Mouse (Mus musculus): ENCODE data around the gene Inpp5a. TPM values are rescaled to one million over a fixed set of nuclear protein-coding genes. Genes with fewer than 3 reads are reported as not detected.

Gene Inpp5a
- polyA plus RNA-seq, 1 experiment, result 37.8 TPM

GRCm38 (mm10) chr7:139559659-139560058 is 170.8 kb downstream of the Inpp5a start:
- H3K27me3 ChIP-seq (ENCODE audit: control insufficient read depth, insufficient read depth, insufficient read length), result no peaks in the 10 kb centered on the region
- H3K79me2 ChIP-seq (ENCODE audit: control insufficient read depth, insufficient read depth), result no peaks in the 10 kb centered on the region
- H3K4me2 ChIP-seq (ENCODE audit: low read depth), result no peak overlapping the region
- no peak overlapping the region for H3ac ChIP-seq (ENCODE audit: control insufficient read depth, insufficient read length)
- no peak for TF ChIP-seq POLR2AphosphoS2 (IDR thresholded peaks at IDR 0.05; ENCODE audit: insufficient read length, low read depth)
- no peak for TF ChIP-seq REST (IDR thresholded peaks at IDR 0.05; ENCODE audit: insufficient read depth, insufficient read length)
- TF ChIP-seq POLR2A (IDR thresholded peaks at IDR 0.05; ENCODE audit: insufficient read length, low read depth), result no peak
- TF ChIP-seq E2F4 (IDR thresholded peaks at IDR 0.05; ENCODE audit: insufficient read depth), result no peak
- TF ChIP-seq TCF3 (IDR thresholded peaks at IDR 0.05; ENCODE audit: insufficient read length, low read depth), result no peak
- no peak for TF ChIP-seq CEBPB (IDR thresholded peaks at IDR 0.05; ENCODE audit: insufficient read depth, poor library complexity, severe bottlenecking)
- no peak for TF ChIP-seq MAX (IDR thresholded peaks at IDR 0.05; ENCODE audit: low read depth)
- TF ChIP-seq MYOG (IDR thresholded peaks at IDR 0.05; ENCODE audit: control insufficient read depth in 1 of 3, insufficient read depth in 1 of 3, insufficient read length in 2 of 3, low read depth in 2 of 3), result no peak
- no peak for TF ChIP-seq MYOD1 (IDR thresholded peaks at IDR 0.05; ENCODE audit: control insufficient read depth in 1 of 3, insufficient read length in 2 of 3, low read depth in 2 of 3)
- no peak for TF ChIP-seq USF1 (IDR thresholded peaks at IDR 0.05; ENCODE audit: low read depth)
- TF ChIP-seq SRF (IDR thresholded peaks at IDR 0.05; ENCODE audit: control insufficient read depth, insufficient read length, low read depth), result no peak
- no peak for TF ChIP-seq TCF12 (IDR thresholded peaks at IDR 0.05; ENCODE audit: insufficient read depth, poor library complexity, severe bottlenecking)
- H3K4me3 ChIP-seq, result no peak overlapping the region
- H3K36me3 ChIP-seq (ENCODE audit: control insufficient read depth, insufficient read depth), result no peaks in the 10 kb centered on the region

DNA sequence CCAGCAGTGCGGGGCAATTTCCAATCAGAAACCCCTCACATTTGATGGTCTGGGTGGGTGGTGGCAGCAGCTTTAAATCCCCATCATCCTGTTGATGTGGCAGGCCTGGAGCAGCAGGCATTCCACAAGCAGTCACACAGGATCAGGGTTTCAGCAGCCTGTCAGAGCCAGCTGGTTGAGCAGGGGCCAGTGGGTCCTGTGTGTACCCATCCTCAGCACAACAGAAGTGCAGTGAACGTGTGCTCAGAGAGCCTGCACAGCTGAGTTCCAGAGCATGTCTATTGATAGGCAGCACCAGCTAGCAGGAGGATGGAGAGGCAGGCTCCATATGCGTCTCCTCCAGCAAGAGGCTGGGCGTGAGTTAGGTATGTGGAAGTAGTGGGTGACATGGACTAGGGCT is 174.5 kb downstream of the Inpp5a start:
- Histone ChIP-seq H3K36me3 (ENCODE audit: control insufficient read depth, insufficient read depth) (no peaks in the 10 kb centered on the region), H3K4me2 (ENCODE audit: low read depth) (no peak overlapping the region), H3ac (ENCODE audit: control insufficient read depth, insufficient read length) (no peak overlapping the region), H3K4me3 (no peak overlapping the region), H3K79me2 (ENCODE audit: control insufficient read depth, insufficient read depth) (no peaks in the 10 kb centered on the region), H3K27me3 (ENCODE audit: control insufficient read depth, insufficient read depth, insufficient read length) (no peaks in the 10 kb centered on the region)
- TF ChIP-seq E2F4 (IDR thresholded peaks at IDR 0.05; ENCODE audit: insufficient read depth), result no peak
- TF ChIP-seq TCF3 (IDR thresholded peaks at IDR 0.05; ENCODE audit: insufficient read length, low read depth), result no peak
- no peak for TF ChIP-seq REST (IDR thresholded peaks at IDR 0.05; ENCODE audit: insufficient read depth, insufficient read length)
- no peak for TF ChIP-seq MYOD1 (IDR thresholded peaks at IDR 0.05; ENCODE audit: control insufficient read depth in 1 of 3, insufficient read length in 2 of 3, low read depth in 2 of 3)
- TF ChIP-seq MAX (IDR thresholded peaks at IDR 0.05; ENCODE audit: low read depth), result no peak
- TF ChIP-seq POLR2A (IDR thresholded peaks at IDR 0.05; ENCODE audit: insufficient read length, low read depth), result no peak
- TF ChIP-seq CEBPB (IDR thresholded peaks at IDR 0.05; ENCODE audit: insufficient read depth, poor library complexity, severe bottlenecking), result no peak
- no peak for TF ChIP-seq SRF (IDR thresholded peaks at IDR 0.05; ENCODE audit: control insufficient read depth, insufficient read length, low read depth)
- TF ChIP-seq TCF12 (IDR thresholded peaks at IDR 0.05; ENCODE audit: insufficient read depth, poor library complexity, severe bottlenecking), result no peak

- no peak overlapping the region for H3ac ChIP-seq (ENCODE audit: control insufficient read depth, insufficient read length)
- H3K27me3 ChIP-seq (ENCODE audit: control insufficient read depth, insufficient read depth, insufficient read length), result no peaks in the 10 kb centered on the region
- no peak overlapping the region for H3K4me3 ChIP-seq
- TF ChIP-seq CEBPB (IDR thresholded peaks at IDR 0.05; ENCODE audit: insufficient read depth, poor library complexity, severe bottlenecking), result no peak
- no peak for TF ChIP-seq SRF (IDR thresholded peaks at IDR 0.05; ENCODE audit: control insufficient read depth, insufficient read length, low read depth)
- TF ChIP-seq MYOG (IDR thresholded peaks at IDR 0.05; ENCODE audit: control insufficient read depth in 1 of 3, insufficient read depth in 1 of 3, insufficient read length in 2 of 3, low read depth in 2 of 3), result no peak
- TF ChIP-seq POLR2A (IDR thresholded peaks at IDR 0.05; ENCODE audit: insufficient read length, low read depth), result no peak
- TF ChIP-seq REST (IDR thresholded peaks at IDR 0.05; ENCODE audit: insufficient read depth, insufficient read length), result no peak
- TF ChIP-seq USF1 (IDR thresholded peaks at IDR 0.05; ENCODE audit: low read depth), result no peak
- no peak for TF ChIP-seq MYOD1 (IDR thresholded peaks at IDR 0.05; ENCODE audit: control insufficient read depth in 1 of 3, insufficient read length in 2 of 3, low read depth in 2 of 3)
- TF ChIP-seq MAX (IDR thresholded peaks at IDR 0.05; ENCODE audit: low read depth), result no peak
- TF ChIP-seq TCF3 (IDR thresholded peaks at IDR 0.05; ENCODE audit: insufficient read length, low read depth), result no peak
- no peak for TF ChIP-seq E2F4 (IDR thresholded peaks at IDR 0.05; ENCODE audit: insufficient read depth)
- TF ChIP-seq POLR2AphosphoS2 (IDR thresholded peaks at IDR 0.05; ENCODE audit: insufficient read length, low read depth), result no peak
- no peak for TF ChIP-seq TCF12 (IDR thresholded peaks at IDR 0.05; ENCODE audit: insufficient read depth, poor library complexity, severe bottlenecking)
- H3K79me2 ChIP-seq (ENCODE audit: control insufficient read depth, insufficient read depth), result no peaks in the 10 kb centered on the region
- no peaks in the 10 kb centered on the region for H3K36me3 ChIP-seq (ENCODE audit: control insufficient read depth, insufficient read depth)
- no peak overlapping the region for H3K4me2 ChIP-seq (ENCODE audit: low read depth)
These were observed 175.3 kb downstream of the Inpp5a start for GRCm38 (mm10) chr7:139564161-139564560.

GRCm38 (mm10) chr7:139565998-139566397 is 177.1 kb downstream of the Inpp5a start:
- Histone ChIP-seq H3K4me2 (ENCODE audit: low read depth) (no peak overlapping the region), H3K4me3 (no peak overlapping the region), H3K79me2 (ENCODE audit: control insufficient read depth, insufficient read depth) (no peaks in the 10 kb centered on the region), H3K27me3 (ENCODE audit: control insufficient read depth, insufficient read depth, insufficient read length) (no peaks in the 10 kb centered on the region), H3ac (ENCODE audit: control insufficient read depth, insufficient read length) (no peak overlapping the region), H3K36me3 (ENCODE audit: control insufficient read depth, insufficient read depth) (no peaks in the 10 kb centered on the region)
- no peak for TF ChIP-seq TCF3 (IDR thresholded peaks at IDR 0.05; ENCODE audit: insufficient read length, low read depth)
- peak in 2 of 3 experiments; percentile 35 to 57 for TF ChIP-seq MYOD1 (IDR thresholded peaks at IDR 0.05; ENCODE audit: control insufficient read depth in 1 of 3, insufficient read length in 2 of 3, low read depth in 2 of 3)

GRCm38 (mm10) chr7:139566533-139566932 is 177.6 kb downstream of the Inpp5a start:
- H3K36me3 ChIP-seq (ENCODE audit: control insufficient read depth, insufficient read depth), result no peaks in the 10 kb centered on the region
- no peak overlapping the region for H3K4me2 ChIP-seq (ENCODE audit: low read depth)
- no peak overlapping the region for H3ac ChIP-seq (ENCODE audit: control insufficient read depth, insufficient read length)
- no peak for TF ChIP-seq TCF12 (IDR thresholded peaks at IDR 0.05; ENCODE audit: insufficient read depth, poor library complexity, severe bottlenecking)
- H3K79me2 ChIP-seq (ENCODE audit: control insufficient read depth, insufficient read depth), result no peaks in the 10 kb centered on the region
- no peak overlapping the region for H3K4me3 ChIP-seq
- H3K27me3 ChIP-seq (ENCODE audit: control insufficient read depth, insufficient read depth, insufficient read length), result no peaks in the 10 kb centered on the region

Data from myocyte (in vitro differentiated cells).